Mouse (Mus musculus): ENCODE data around the gene Ppp1r1b.

Ppp1r1b gene

DNA sequence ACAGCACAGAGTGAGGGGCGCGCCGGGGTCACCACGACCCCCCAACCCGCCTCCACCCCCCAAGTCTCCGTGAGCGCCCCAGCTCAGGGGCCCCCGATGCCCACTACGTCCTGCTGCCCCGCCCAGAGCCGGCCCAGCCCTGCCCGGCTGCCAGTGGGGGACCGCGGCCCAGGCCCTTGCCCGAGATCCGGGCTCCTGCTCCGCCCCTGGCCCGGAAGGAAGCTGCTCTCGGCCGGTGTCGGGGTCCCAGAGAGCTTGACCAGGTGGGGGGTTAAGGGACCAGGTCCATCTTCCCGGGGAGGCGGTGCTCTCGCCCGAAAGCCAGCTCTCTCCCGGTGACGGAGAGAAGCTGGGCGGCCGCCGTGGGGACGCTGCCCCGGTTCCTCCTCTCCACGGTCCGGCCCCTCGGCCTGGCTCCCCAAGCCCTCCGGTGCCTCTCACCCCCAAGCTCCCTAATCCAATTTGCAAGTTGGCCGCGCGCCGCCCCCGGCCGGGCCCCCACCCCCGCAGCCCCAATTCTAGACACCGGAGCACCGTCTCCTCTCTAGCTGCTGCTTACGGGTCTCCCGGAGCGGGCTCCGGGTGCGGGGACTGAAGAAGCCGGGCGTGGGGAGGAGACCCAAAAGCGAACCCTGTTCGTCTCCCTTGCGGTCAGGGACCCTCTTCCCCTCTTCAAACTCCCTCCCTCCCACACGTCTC lies 19.7 kb upstream of the Ppp1r1b start:
- DNase-seq (ENCODE audit: low spot score): no peak

DNA sequence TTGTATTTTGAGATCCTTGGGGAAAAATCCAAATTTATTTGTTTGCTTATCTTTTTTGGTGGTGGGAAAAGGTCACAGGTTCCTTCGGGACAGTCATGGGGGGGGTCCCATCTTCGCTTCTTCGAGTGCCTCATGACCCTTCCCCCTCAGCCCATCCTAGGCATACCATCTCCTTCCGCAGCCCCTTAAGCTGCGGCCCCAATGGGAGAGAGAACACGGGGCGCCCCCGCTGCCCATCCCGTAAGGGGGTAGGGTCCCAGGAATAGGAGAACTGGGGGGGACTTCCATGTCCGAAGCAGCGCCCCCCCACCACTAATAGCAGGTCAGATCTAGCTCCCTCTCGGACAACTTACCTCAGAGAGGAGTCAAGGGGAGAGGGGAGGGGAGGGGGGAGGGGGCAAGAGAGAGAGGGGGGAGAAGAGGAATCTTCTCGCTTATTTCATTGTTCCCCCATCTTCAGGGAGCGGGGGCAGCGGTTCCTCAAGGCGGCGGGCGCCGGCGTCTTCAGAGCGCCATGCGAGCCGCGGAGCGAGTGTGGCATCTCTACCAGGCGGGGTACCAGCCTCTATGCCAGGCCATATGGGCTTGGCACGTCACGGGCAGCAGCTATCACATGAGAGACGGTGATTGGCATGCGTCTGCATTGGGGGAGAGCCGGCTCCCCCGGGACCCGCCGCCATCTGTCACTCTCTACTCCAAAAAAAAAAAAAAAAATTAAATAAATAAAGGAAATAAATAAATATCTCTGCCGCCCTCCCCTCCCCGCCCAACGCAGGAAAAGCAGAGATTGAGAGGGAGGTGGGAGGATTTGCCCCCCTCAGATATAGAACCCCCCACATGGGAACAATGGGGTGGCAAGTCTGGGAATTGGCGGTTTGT lies 18.9 kb upstream of the Ppp1r1b start, which contains the start of gene Neurod2:
TSS of gene Neurod2 (minus strand) at position 568 of the 879 bp plus-strand sequence.
- DNase-seq (ENCODE audit: low spot score): no peak

DNA sequence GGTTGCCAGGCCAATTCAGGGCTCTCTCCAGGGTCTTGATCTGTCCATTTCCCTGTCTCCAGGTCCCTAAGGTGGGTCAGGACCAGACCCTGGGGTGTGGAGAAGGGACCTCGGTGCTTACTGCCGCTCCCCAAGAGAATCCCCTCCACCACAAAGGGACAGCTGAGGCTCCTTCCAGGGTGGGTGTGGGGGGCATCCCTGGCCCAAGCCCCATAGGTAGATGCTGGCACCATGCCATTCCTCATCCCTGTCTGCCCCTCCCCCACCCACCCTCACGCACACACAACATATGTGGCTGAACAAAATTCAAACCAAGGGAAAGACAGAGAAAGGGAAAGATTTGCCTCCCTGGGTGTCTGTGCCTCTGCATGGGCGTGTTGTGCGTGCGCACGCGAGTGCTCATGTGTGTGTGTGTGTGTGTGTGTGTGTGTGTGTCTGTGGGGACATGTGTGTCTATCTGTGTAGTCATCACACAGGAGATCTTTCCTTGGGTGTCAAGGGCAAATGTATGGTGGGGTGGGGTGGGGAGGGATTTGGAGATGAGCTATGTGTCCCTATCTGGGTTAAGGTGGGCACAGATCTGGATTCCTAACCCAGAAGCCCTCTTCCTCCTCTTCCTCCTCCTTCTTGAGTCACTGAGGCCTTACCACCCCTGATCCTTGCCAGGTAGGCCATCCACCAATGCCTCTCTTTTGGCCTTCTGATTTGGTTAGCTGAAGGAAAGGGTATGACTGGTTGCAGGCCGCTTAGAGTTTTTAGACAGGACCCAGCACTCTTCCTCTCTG lies 18.1 kb upstream of the Ppp1r1b start:
- no peak for DNase-seq (ENCODE audit: low spot score)

DNA sequence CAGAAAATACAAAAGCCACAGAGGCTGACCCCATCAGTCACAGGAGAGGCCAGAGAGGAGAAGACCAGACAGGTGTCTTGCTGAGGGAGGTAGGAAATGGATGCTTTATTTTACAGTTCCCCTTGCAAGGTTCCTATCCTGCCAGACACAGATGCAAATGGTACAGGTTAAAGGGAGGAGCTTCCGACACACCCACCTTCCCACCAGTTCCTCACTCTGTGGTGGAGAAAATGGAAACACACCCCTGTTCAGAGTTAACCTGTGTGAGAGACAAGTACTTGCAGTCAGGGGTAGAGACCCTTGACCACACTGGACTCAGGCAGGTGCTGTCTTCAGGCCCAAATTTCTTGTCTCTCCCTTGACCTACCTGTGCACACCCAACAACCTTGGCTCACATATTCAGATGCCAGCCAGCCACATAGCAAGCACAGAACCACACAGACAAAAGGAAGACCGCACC lies 17.4 kb upstream of the Ppp1r1b start:
- DNase-seq (ENCODE audit: low spot score): no peak

DNA sequence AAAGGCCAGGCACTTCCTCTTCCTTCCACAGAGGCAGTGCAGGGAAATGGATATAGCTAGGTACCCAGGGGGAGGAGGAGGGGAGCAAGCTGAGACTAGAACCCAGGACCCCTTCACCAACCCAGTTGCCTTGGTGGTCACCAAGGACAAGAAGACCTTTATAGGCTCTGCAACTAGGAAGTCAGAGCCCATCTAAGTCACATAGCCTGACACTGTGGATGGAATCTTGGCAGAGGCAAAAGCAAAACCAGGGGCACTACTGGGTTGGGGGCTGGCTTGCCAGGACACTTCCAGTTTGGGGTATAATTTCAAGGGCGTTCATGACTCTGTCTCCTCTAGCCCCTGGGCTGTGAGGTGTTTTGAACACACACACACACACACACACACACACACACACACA lies 16.8 kb upstream of the Ppp1r1b start:
- no peak for DNase-seq (ENCODE audit: low spot score)

DNA sequence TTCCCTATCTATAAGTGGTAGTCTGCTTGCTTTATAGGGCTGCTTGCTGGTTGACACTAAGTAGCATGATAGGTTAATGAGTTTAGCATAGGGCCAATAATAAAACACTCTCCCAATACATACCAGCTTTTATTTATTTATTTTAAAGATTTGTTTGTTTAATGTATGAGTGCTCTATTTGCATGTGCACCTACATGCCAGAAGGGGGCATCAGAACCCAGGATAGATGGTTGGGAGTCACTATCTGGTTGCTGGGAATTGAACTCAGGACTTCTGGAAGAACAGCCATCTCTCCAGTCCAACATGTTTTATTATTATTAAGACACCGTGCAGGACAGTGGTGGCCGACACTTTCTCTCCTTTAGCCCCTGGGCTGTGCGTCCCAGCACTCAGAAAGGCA lies 16.0 kb upstream of the Ppp1r1b start:
- no peak for DNase-seq (ENCODE audit: low spot score)

DNA sequence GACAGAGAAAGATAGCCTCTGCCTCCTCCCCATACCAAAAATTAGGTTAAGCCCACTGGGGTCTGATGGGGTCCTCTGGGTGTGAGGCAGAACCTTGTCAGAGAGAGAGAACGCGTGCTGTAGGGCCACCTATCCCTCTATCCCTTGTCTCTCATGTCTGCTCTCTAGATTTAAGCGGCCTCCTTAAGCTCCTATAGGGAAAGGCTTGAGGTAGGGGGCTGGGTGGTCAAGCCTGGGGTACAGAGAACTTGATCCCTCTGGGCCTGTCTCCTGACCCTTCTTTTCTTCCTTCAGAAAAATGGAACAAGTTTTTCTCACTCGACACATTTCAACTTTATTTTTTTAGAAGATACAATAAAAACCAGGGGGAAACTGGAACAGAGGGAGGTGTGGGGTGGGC lies 15.4 kb upstream of the Ppp1r1b start:
- no peak for DNase-seq (ENCODE audit: low spot score)

DNA sequence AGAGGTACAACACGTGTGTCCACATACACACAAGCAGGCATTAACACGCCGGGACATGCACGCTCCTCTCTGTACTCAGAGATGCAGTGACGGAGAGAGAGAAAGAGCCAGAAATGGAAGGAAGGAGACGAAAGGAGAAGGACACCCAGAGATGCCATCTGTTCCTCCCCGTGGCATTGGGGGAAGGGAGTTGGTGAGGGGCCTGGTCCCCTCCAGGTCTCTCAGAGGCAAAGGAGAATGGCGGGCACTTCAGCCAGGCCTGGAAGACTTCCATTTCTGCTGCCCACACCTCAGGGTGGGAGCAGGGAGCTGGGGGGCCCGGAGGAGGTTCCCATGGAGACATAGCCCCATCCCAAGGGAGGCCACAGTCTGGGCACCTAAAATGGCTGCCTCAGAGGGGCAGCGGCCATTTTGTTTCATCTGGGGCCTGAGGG lies 14.9 kb upstream of the Ppp1r1b start:
- no peak for DNase-seq (ENCODE audit: low spot score)

DNA sequence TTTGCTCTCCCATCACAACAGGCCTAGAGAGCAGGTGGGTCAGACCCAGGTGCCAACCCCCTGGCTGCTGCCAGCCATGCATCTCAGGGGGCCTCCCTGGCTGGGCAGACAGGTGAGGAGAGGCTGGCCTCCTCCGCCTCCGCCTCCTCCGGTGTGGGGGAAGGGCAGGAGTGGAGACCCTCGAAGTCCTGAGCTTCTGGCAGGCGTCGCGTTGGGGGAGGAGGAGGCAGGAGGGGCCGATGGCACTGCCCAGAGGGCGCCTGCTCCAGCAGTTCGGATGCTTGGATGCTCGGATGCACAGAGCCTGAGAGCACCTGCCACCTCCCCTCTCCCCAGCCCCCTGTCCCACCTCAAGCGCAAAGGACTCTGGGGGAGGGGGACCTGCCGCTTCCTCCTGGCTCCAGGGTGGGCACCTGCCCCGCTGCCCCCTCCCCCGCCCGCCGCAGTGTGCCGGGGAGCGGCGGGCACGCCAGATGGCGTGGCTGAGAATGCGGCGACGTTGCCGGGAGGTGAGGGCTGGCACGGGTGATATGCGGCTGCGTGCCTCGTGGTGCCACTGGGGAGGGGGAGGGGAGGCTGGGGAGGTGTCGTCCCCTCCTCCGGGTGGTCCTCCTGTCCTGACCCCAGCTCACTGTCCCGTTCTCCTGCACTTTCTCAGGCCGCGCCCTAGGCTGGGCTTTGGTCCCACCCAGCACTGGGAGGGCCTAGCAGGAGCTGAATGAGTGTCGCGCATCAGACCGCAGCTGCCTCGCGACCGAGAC lies 14.0 kb upstream of the Ppp1r1b start:
- DNase-seq (ENCODE audit: low spot score): no peak

DNA sequence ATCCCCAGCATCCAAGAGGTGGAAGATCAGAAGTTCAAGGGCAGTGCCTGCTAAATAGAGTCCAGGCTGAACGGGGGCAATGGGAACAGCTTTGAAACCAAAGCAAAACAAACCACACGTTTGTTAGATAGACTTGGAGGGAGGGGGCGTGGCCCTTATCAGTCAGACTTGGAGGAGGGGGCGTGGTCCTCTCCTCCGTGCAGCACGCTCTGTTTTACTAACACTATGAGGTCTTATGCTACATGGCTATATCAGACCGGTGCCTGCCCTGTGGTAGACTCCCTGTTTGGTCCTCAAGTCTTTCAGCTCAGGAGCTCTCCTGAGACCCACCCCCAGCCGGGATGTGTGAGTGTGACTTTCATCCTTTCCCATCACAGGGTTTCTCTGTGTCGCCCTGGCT lies 13.0 kb upstream of the Ppp1r1b start:
- no peak for DNase-seq (ENCODE audit: low spot score)

DNA sequence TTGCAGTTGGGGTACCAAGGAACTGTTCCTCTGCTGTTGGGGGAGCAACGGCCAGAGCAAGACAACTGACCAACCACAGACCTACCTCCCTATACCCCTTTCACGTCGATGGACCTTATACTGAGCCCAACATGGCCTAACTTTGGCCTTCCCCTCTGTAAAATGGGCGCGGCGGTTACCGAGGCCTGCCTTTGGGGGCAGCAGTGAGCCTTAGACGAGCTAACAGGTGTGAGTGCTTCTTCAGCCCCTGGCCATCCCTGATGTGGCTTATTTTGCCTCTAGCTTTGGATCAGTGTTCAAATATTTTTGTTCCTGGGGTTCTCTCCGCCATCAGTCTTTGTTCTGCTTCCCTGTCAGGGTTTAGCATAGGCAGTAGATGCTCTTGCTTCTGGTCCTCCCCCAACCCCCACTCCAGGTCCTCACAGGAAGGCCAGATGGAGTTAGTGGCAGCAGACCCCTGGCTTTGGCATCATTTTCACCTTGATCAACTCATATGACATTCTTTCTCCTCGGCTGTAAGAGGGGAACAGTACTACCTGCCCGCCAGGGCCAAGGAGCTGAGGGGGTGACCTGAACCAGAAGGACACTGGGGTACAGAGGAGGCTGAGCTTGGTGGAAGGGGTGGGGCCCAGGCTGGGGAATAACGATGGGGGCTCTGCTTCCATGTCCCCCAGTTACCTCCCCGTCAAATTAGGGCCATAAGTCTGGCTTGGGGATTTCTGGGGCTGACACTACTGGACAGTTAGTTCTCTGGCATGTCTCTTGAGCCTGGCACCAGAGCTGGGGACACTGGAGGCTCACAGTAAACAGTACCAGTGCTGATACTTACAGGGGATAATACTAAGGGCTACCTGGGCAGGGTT lies 11.7 kb upstream of the Ppp1r1b start:
- DNase-seq (ENCODE audit: low spot score): no peak

DNA sequence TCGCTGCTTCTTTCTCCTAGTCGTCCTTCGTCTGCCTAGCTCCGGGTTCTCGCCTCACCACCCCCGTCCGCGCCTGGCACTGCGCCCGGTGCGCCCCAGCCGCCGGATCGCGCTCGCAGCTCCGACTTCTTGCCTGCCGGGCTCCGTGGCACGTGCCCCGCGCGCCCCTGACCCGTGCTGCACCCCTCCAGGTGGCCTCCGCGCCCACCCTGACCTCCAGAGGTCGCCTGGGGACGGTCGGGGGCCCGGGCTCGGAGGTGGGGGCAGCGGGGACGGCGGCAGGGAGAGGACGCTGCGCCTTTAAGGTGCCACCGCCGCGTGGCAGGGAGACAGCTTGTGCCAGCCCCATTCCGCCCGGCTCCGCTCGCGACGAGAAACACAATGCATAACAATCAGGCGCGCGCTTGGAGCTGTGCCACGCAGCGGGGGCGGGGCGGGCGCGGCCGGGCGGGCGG lies 9.7 kb upstream of the Ppp1r1b start:
- DNase-seq (ENCODE audit: low spot score): peak; percentile 60

DNA sequence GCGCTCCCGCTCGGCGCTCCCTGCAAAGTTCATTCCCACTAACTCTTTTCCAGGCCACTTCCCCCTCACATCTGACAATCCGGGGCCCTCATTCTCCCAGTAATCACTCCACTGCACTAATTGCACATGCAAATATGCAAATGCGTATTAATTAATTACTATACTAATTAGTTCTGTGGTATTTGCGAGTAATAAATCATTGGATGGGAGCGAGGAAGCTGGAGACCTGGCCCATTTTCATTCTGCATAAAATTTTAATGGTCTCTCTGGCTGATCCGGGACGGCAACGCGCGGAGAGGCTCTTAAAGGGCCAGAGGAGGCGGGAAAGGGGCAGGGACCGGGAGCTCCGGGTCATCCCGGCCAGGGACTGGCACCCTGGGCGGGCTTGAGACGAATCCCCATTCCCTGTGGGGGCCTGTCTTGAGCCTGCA lies 9.1 kb upstream of the Ppp1r1b start:
- DNase-seq (ENCODE audit: low spot score): peak; percentile 63

DNA sequence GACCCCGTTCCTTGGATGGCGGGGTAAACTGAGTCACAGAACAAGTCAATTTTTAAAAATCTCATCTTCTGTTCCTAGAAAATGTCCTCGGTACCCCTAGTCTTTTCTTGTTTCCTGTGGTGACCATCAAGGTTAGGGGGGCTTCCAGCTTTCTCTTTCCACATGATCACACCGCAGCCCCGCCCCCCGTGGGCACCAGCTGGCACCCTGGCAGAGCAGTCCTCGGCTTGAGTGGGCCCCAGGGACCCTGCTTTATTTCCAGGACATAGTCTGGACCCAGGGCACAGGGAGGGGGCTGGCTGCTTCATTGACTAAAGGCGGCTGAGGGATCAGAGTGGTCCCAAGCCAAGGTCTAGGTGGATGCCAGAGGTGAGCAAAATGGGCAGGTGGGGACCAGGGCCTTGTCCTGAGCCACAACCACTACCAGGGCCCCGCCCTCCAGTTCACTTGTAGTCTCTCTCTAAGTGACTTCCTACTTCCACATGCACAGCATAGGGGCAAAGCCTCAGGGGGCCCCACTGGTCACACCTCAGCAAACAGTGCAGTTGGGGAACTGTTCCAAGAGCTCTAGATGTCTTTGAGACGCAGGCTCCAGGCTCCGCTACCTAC lies 8.4 kb upstream of the Ppp1r1b start:
- no peak for DNase-seq (ENCODE audit: low spot score)

DNA sequence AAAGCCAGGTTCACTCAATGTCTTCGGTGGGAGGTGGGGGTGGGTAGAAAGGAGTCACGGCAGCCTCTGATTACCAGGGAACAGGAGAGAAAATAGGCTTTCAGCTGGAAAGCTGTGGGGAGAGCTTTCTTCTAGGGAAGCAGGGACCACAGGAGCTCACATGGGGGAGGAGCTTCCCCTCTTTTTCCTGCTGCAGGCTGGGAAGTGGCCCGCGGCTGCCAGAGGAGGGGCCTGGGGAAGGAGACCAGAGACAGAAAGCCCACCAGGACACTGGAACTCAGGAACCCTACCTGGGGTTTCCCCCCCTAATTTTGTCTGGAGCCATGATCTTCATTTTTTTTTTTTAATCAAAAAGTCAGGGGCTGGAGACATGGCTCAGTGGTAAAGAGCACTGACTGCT lies 7.6 kb upstream of the Ppp1r1b start:
- no peak for DNase-seq (ENCODE audit: low spot score)

DNA sequence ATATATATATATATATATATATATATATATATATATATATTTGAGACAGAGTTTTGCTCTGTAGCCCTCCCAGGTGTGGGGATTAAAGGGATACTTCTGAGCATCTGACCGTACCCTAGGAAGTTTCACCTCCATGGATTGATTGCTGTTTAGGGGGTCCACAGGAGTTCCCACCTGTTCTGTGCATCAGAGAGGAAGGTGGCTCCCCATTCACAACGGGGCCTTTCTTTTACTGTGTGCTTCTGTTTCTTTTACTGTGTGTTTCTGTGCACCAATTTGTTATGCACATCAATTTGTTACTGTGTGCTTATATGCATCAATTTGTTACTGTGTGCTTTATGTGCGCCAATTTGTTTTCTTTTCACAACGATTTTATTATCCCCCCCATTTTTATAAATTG lies 7.0 kb upstream of the Ppp1r1b start:
- DNase-seq (ENCODE audit: low spot score): no peak

DNA sequence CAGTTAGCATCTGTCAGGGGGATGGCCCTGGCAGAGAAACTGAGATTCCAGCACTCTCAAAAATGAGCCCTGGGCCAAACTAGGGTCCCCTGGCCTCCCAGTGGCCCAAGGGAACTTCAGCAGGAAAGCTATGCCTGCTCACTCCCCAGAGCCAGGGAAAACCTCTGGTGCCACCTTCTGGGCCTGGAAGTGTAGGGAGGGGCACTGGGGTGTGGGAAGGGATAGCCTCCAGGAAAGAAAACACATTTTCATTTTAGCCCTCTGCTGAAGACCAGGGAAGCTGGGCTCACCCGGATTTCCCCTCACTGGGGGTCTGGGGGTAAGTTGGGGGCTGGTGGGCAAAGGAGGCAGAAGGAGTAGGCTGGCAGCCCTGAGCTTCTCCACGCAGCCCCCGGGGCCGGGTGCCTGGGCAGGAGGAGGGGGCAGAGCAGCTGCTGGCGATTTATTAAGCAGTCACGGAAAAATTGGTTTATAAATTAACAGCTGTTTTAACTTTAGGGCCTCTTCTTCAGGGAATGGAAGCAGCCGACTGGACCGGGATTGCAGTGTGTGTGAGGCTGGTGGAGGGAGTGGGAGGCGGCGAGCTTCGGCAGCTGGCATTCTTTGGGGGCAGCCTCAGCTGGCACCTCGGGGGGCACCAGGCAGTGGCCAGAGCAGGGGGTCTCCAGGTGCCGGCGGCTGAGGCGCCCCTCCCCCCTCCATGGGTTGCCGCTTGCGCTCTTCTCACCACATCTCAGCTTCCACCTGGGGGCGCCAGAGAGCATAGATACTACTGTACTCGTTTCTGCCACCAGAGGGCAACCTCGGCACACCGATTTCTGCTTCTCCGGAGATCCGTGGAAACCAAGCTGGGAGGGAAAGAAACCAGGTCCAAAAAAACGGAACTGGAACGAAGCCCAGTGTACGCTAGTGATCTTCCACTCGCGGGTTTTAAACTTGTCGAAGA lies 5.9 kb upstream of the Ppp1r1b start:
- DNase-seq (ENCODE audit: low spot score): peak; percentile 97

DNA sequence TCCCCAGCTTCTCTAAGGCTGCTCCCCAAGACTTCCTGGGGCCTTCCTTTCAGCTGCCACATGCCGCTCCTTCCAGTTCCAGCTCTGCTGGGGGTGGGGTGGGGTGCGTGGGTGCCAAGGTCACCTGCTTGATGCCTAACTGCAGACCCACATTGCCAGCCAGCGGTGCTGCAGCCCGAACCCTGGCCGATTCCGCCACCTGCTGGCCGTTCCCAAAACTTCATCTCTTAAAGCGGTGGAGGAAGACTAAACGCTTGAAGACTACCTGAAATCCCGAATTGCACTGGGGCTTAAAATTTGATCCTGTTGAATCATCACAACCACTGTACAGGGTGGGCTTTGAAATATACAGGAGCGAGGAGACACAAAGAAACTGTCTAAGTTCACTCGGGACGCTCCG lies 3.0 kb upstream of the Ppp1r1b start:
- DNase-seq (ENCODE audit: low spot score): peak; percentile 85

DNA sequence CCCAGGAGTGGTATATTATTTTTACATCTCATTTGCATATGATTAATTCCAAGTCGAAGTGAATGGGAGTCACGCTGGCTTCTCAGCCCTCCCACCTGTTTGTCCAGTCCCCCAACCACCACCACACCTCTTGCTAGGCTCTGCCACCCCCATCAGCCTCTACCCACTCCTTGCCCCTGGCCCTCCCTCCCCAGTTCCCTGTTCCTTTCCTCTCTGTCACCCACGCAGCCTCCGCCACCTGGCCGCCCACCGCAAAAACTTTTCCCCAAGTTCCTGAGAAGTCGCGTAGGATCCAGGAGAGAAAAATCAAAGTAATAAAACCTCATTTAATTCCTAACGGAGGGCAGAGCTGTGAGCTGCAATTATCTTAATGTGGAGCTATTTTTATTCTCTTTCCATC lies 2.0 kb upstream of the Ppp1r1b start:
- DNase-seq (ENCODE audit: low spot score): no peak

Data from retina, embryonic 14.5 days (tissue).